Mouse (Mus musculus) small intestine, adult 2 months (tissue): ENCODE measurements around the gene Zbtb38.

Source experiments
- CTCF ChIP-seq: fragments of 200-500 bp; IDR thresholded peaks from 2 replicates; pipeline ENCODE4 v1.5.1; 2012; ENCODE audit warnings: low read depth, mild to moderate bottlenecking, control low read depth, inconsistent platforms, low read length, moderate library complexity, mixed read lengths; ENCODE audit not compliant: insufficient replicate concordance, insufficient read length; ENCODE audit errors: extremely low read depth
- POLR2A ChIP-seq: fragments of 200-500 bp; IDR thresholded peaks from 2 replicates; pipeline ENCODE4 v1.6.1; 2012; ENCODE audit warnings: low read depth, mild to moderate bottlenecking, control low read depth, inconsistent platforms, low read length, moderate library complexity

GRCm38 (mm10) chr9:96739808-96740711, 12.6 kb downstream of the Zbtb38 start:
- TF ChIP-seq CTCF (no peak), POLR2A (no peak)
